Mouse (Mus musculus): ENCODE measurements around the gene Mboat2.

- TF ChIP-seq CTCF (IDR thresholded peaks at IDR 0.05; ENCODE audit: insufficient read depth, low read depth, low read length) (no peak), POLR2A (IDR thresholded peaks at IDR 0.05; ENCODE audit: insufficient read depth, low read depth, low read length) (no peak)
Observed at GRCm38 (mm10) chr12:24972371-24973350, 142.0 kb downstream of the Mboat2 start.
